Mouse (Mus musculus): ENCODE measurements around the gene Noxo1.

The Noxo1 gene

DNA sequence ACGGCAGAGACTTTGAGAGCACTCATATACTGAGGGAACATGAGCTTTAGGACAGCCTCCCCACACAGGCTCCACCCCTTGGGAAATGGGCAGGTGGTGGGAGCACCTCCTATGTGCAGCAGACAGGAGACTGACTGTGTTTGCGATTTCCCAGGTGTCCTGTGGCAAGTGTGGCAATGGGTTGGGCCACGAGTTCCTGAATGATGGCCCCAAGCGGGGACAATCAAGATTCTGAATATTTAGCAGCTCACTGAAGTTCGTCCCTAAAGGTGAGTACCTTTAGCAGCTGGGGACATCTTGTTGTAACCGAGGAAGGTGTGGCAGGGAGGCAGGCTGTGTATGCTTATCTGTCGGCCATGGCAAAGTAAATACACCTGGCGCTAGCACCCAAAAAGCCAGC is 43.9 kb downstream of the Noxo1 start:
- DNase-seq (ENCODE audit: low spot score in 2 of 2): no peak

DNA sequence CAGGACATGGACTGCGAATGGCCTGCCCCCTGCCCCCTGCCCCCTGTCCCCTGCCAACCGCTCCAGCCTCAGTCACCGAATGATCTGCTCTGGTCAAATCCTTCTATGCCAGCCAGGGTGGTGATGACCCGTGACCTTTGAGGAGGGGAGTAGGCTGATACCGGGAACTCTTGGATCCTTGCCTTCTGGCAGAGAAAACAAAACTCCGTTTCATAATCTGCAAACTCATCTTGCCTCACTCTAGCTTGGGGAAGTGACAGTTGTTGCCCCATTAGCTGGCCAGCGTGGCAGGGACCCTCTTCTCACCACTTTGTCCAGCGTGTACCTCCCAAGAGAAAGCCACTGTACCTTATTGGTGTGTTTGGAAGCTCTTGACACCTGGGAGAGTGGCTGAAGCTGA is 46.3 kb downstream of the Noxo1 start:
- DNase-seq (ENCODE audit: low spot score in 2 of 2): no peak

DNA sequence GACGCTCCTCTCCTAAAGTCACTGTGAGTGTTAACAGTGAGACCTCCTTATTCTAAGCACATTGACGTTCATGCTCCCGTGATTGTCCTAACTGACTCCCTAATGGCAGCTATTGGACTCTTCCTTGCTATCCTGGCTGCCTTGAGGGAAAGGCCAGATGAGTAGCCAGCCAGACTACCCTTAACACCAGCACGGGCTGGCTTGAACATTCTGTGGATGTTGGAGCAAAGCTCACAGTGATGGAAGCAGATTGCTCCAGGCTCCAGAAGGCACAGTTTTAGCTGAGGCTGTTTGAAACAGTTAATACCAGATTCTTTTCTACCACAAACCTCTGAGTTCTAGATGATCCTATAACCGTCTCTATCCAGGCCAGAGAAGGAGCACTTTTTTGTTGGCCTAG is 47.9 kb downstream of the Noxo1 start:
- DNase-seq (ENCODE audit: low spot score in 2 of 2): no peak

DNA sequence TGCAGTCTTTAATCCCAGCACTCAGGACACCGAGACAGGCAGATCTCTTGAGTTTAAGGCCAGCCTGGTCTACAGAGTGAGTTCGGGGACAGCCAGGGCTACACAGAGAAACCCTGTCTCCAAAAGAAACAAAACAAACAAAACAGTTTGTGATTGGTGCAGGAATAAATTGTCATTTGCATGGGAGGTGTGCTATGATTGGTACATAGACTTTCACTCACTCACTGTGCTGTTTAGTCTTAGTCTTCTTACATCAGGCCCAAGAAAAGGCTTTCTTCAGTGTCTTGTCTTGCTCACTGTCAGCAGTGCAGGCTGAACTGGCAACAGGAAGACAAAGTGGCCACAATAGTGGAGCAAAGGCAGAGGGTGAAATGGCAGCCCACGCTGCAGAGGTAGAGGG is 48.3 kb downstream of the Noxo1 start:
- no peak for DNase-seq (ENCODE audit: low spot score in 2 of 2)

DNA sequence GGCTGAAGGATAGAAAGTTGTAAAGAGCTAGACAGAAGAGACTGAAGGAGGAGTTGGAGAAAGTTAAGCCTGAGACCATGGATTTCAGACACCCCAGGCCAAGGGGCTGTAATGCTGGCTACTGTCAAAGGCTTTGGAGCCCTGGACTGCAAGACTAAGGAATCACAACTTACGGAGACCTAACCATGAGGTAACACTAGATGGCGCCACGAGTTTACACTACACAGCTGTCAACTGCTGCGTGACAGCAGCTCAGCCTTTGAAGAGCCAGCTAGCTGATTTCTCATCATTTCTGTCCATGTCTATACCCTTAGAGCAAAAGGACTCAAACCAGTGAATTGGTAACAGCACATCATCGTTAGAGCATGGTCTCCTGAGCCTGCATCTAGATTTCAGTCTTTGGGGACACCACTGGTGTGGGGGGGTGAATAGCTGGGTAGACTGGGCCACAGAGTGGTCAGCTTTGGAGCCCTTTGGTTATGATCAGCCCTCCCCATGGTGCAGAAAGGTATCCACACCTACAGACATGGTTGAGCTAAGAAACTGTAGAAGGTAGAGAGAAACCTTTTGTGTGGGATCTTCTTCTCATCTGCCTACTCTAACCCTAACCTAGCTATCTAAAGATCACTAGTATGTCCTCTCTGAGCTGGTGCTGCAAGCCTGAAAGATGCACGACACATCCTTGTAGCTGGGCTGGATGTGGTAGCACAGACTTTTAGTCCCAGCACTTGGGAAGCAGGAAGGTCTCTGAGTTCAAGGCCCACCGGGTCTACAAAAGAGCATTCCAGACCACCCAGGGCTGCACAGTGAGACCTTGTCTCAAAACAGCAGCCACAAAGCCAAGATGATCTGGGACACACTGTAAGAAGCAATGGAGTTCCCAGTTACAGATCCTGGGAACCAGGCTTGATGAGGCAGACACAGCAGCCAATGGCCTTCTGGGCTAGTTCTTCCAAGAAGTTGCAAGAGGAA is 49.8 kb downstream of the Noxo1 start:
- peak; percentile 90 to 91 for DNase-seq (ENCODE audit: low spot score in 2 of 2)

DNA sequence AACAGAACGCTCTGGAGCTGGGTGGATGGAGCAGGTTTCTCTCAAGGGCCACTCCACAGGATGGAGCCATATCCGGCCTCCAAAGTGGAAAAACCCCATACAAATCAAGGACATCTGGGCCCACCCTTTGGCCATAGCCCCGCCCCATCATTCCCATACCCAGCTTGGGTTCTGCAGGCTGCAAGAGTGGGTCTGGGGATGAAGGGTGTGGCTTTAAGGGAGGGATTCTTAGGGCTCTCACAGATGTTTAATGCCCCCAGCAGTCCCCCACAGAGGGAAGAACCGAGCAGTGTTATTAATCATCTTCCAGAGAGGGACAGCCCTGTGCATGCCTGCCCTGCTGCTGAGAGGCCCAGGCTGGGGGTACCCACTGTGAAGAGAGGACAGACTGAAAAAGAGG is 51.0 kb downstream of the Noxo1 start:
- no peak for DNase-seq (ENCODE audit: low spot score in 2 of 2)
